Mouse (Mus musculus) leukemia stem cell, adult 10-12 weeks (primary cell): ENCODE results near the gene Ar. TPM values are rescaled to one million over a fixed set of nuclear protein-coding genes. Genes with fewer than 3 reads are reported as not detected.

Source experiments
- polyA plus RNA-seq: library from polyadenylated mRNA; stranded (reverse); fragments of >175 nt; gene quantifications from 2 replicates; pipeline ENCODE4 v1.2.3, GENCODE M21; 2012; ENCODE audit warnings: low replicate concordance

The Ar gene
- 0.09 and 0.12 TPM in 2 replicates for polyA plus RNA-seq

DNA sequence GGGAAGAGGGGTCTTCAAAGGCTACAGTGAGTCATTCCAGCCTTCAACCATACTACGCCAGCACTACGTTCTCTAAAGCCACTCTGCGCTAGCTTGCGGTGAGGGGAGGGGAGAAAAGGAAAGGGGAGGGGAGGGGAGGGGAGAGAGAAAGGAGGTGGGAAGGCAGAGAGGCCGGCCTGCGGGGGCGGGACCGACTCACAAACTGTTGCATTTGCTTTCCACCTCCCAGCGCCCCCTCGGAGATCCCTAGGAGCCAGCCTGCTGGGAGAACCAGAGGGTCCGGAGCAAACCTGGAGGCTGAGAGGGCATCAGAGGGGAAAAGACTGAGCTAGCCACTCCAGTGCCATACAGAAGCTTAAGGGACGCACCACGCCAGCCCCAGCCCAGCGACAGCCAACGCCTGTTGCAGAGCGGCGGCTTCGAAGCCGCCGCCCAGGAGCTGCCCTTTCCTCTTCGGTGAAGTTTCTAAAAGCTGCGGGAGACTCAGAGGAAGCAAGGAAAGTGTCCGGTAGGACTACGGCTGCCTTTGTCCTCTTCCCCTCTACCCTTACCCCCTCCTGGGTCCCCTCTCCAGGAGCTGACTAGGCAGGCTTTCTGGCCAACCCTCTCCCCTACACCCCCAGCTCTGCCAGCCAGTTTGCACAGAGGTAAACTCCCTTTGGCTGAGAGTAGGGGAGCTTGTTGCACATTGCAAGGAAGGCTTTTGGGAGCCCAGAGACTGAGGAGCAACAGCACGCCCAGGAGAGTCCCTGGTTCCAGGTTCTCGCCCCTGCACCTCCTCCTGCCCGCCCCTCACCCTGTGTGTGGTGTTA lies at the start of gene Ar:
Gene Ar, plus strand, starts transcription at position 239 of the 812 bp plus-strand sequence.

